Mouse (Mus musculus) yolk sac, embryonic 10.5 days (tissue): ENCODE results near the gene Fat3.

Experiments
- DNase-seq: peaks from one replicate; pipeline ENCODE4 v3.0.0-alpha.2; 2017; ENCODE audit warnings: low spot score

Gene Fat3

DNA sequence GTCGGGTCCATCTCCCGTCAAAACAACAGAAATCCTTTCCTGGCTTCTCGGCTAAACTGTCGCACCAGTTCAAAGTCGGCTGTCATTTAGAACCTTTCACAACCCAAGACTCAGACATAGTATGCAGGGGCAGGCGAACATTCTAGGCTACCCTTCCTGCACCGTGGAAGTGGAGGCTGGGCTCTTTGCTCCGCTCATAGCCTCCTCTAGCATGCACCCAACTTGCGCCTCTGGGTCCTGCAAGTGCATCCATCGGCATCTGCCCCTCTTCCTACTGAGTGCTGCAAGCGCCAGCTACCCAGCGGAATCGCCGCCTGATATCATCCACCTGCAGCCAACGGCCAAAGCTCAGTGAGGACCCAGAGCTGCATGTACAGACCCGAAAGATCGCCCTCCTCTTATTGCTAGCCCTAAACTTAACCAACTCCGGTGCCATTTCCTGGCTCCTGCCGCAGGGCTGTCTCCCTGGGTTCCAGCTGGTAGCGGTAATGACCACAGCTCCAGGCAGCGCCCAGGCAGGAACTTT lies at the start of gene Fat3:
Gene Fat3, minus strand, starts transcription at position 100 of the 526 bp plus-strand sequence.
- peak; percentile 11 for DNase-seq

DNA sequence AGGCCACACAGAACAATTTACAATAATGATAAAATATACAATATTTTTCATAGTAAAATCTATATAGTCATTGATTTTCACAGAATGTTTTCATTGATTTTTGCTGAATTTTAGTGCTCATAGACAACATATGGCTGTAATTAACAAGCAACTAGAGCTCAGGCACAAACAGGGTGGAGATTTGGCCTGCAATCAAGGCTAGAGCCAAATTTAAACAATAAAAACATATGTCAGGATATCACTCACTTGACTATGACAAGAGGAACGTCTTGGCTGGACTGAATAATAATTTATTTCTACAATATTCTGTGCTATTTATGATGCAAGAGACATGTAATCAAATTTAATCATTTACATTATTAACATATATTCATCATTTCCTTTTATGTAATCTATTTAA lies 31.8 kb upstream of the Fat3 start:
- no peak for DNase-seq

DNA sequence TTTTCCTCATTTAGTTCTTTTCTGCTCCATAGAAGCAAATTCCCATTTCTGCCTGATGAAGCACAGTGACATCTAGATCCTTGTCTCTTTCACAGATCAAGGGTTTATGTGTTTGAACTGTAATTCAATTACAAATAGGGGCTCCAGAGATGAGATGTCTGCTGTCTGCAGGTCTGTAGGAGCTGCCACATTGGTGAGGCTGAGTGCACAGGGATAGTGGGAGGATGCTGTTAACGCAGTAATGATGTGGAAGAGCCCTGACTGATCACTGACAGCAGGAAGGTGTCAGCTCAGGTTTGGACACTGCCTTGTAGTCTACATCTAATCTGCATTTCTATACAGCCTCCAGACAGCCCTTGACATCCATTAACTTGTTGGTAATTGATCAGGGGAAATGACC lies 16.5 kb upstream of the Fat3 start:
- DNase-seq: no peak

DNA sequence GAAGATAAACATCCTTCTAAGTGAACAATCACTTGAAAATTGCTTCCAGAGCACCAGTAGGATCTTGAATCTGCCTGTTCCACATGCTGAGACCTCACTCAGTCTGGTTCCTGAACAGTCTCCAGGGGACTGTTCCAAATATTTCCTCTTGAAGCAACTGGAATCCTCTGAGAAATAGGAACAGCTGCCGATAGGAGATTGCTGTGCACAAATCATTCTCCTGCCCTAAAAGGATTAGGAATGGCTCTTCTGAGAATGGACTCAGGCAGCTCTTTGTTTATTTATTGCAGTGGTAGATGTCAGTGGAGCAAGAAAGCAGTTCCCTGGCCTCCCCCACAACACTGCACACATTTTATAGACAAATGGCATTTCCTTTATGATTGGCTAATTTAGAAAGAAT lies 10.9 kb upstream of the Fat3 start:
- no peak for DNase-seq

DNA sequence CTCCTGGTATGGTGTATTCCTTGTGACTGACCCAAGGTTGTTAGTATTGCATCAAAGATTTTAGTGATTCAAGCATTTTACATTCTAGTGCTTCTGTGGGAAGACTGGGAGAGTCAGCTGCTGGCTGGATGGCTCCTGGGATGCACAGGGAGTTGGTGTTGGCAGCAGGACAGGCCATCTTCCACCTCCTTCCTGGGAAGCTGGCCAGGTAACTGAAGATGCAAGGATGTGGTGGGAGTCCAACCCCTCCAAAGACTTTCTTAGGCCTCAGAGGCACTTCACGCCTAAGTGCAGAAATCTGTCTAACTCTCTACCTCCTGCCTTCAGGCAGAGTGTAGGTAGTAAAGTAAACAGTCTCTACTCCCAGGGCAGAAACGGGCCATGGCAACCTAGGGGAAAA lies 2.7 kb upstream of the Fat3 start:
- no peak for DNase-seq

DNA sequence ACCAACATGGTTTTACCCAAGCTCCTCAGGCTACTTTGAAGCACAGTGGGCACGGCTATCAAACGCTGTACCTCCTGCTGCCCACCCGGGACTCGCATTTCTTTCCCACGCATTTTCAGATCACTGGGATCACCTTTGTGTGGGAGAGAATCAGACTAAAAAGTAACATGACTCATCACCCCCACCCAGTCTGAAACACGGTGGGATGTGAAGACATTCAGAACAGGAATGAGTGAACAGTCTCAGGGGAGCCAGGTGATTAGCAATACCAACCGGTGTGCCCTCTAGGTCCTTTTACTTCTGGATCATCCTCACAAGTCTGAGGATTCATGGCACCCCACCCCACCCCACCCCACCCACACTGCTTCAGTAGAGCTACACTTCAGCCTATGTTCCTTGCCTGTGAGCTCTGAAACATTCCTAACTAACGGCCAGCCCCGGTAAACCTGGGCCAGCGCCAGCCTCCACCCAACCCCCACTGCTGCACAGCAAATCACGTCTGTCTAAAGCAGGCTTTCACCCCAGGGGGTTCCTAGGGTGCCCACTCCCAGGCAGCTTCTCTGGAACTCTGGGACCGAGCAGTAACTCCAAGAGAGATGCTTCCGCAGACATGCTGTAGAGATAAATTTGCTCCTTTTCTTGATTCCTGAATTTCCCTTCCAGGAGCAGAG lies 1.7 kb upstream of the Fat3 start:
- DNase-seq: no peak

DNA sequence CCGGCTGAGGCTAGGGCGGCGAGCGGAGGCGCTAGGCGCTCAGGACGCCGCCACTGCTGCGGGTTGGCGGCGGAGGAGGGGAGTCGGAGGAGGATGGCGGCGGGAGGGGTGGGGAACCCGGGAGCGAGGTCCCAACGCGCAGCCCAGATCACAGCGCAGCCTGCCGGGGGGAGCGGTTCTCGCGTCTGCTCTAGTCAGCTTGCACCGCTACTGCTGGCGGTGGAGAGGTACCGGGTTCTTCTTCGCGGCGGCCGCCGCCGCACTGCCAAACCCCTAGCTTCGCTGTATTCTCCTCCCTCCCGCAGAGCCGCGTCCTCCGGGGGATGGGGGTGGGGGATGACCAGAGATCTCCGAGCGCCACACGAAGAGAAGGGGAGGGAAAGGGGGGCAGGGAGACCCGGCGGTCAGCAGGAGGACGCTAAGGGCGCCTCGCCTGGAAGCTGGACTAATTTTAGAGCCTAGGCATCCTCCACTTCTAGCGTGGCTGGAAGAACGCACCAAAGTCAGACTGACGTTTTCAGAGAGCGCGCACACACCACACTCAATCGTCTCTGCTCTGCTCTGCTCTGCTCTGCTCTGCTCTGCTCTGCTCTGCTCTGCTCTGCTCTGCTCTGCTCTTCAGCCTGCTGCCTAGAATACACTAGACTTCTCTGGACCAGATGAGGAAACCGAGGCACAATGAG lies 1.0 kb upstream of the Fat3 start:
- DNase-seq: peak; percentile 48

DNA sequence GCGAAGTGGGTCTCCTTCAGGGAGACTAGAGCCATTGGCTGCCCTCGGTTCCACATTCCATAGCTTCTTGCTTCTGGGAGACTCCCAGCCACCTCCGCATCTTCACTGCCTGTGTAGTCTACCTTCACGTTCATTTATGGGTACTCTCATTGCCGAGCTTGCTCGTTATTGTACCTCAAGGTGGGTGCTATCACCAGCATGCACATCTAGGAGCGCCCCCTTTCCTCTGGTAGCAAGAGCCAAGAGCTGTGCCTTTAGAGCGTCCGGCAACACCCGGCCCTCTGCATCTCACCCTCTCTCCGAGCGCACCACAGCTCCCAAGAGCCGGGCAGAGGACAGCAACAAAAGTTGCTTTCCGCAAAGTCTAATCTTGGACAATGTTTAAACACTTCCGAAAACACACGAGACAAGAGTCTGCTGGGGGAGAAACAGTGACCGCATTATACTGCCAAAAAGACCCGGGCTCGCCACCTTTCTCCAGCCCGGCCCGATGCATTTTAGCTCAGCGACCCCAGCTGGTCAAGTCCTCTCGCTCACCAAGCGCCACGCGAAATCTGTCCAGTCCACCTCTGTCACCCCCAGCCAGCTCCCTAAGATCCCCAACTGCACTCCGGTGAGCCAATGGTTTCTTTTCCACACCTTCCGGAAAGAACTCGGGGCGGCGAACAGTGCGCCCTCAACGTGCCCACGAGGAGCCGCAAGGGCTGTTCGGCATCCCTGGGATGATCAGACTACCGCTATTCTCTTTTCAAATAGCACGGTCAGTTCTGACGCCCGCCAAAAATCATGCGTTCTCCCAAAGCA lies 501 bp downstream of the Fat3 start:
- peak; percentile 43 for DNase-seq

DNA sequence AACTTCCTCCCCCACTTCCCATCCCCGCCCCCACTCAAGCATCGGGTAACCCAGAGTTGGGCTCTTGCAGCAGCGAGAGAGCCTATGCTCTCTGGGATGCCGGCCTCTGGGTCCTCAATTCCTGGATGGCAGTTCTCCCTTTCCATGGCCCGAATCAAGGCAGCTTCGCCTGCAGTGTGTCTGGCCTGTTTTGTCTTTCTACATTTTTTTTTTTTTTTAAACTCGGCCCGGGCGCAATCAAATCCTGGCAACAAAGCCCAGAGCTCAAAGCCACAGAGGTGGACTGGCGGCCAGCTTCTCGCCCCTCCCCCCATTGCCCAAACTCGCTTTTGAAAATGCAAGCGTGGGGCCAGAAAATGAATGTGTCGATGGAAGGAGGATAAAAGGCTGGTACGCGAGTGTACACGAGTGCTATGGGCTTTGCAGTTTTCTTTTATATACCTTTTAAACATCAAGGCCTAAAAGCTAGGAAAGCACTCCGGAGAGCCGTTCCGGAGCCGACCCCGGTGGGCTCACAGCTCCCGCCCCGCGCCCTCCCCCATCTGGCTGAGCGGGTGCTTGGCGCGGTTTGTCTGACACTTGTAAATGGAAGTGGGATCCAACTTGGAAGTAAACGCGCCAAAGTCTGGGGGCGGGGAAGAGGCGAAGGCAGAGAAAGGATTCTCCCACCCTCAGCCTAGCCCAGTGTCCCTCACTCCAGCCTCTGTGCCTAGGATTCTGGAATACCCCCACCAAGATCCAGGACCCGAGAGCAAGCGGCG lies 1.3 kb downstream of the Fat3 start:
- DNase-seq: peak; percentile 26

DNA sequence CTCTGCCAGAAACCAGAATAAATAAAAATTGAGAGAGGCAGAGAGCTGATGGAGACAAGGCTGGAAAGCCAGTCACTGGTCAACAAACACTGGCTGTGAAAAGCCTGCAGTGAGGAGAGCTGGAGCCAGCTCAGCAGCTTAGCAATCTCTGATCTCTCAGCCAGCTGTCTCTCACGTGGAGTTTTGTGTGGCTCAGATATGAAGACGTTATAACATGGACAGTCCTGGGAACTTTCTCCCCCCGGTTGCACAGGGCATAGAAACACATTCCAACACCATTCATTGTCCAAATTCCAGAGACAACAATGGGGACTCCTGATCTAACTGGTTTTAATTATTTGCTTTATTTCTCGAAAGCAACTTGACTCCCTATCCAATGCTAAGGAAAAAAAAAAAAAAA lies 2.2 kb downstream of the Fat3 start:
- no peak for DNase-seq

DNA sequence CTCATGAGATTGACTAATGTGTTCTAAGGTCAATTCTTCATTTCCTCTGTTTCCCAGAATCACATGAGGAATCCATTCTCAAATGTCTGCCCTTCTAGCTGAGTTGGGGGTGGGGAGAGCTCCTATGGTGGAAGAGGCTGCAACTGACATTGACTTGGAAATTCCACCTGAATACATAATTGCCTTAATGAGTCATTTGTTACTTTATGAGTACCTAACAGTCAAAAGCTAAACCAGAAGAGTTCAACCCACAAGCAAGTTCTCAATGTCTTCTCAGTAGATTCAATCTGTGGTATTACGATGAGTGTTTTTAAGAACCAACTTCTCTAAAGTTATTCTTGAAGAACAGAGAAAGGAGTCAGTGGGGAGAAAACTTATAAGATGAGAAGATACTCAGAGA lies 3.7 kb downstream of the Fat3 start:
- DNase-seq: no peak

DNA sequence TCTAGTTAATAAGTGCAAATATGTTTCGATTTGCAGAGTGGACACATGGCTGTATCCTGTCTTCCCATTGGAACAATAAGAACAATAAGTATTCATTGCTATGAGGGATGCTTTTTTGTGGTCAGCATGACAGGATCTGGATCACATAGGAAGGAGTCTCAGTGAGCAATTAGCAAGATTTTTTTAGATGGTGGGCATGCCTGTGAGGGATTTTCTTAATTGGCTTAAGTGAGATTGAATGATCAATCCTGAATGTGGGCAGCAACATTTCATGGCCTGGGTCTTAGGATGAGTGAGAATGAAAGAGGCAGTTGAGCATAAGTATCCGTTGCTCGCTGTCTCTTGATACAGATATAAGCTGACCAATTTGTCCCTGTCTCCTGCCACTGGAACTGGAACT lies 4.8 kb downstream of the Fat3 start:
- no peak for DNase-seq

DNA sequence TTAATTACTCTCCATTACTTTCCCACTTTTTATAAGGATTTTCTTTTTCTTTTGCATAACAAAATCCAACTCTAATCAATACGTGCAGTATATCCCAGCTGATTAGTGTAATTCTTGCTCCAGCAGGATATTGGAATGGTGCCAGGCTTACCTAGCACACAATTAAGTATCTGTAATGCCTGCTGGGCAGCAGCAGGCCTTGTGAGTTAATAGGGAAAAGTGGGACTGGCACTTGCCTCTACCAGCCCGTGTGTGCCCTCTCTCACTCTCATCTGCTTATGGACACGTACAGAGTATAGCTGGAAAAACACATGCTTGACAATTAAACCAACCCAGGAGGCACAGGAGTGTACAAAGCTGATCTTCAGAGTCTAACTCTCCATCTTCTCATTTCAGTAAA lies 11.4 kb downstream of the Fat3 start:
- no peak for DNase-seq

DNA sequence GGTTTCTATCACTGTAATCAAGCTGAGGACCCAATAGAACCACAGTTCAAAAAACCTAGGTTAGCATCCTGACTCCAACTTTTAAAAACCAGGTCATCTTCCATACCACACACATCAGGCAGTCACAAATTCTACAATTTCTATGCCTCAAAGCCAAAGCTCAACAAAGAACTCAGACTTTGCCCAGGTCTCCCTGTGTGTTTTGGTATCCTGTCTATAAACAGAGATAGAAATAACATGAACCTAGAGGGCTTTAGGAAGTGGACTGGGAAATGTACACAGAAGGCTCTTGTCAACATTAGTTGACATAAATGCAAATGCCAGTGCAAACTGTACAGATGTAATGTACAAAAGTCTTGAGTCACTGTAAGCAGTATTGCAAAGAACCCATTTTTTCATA lies 13.5 kb downstream of the Fat3 start:
- DNase-seq: no peak

DNA sequence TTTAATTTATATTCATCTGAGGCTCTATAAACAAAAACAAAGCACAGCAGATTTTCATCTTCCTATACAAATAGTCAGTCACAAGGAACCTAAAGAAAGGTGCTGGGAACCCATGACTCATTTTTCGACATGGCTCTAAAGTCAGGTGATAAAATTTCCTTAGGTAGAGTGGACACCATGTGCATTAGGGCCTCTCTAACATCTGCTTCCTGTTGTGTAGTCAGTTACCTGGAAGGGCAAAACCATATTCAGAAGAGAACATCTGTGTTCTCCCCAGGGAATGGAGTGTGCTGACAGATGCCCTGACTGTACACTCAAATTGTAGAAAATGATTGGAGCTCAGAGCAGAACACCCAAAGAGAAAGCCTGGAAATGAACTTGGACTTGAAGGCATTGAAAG lies 14.9 kb downstream of the Fat3 start:
- DNase-seq: no peak

DNA sequence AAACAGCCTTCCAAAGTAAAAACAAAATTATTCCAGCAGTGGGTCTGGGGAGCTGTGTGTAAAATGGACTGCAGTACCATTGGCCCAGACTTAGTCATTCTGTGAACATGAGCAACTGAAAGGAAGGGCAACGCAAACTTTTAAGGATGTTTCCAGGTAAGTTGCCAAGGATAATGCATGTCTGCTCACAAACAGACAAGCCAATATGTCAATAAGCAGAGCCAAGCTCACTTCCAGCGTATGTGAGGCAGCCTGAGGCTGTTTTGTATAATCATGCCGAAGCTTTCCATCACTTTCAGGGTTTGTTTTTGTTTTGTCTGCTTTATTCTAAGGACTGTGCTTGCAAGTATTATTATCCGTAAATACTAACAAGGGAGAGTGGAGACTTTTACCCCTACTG lies 15.9 kb downstream of the Fat3 start:
- DNase-seq: no peak

DNA sequence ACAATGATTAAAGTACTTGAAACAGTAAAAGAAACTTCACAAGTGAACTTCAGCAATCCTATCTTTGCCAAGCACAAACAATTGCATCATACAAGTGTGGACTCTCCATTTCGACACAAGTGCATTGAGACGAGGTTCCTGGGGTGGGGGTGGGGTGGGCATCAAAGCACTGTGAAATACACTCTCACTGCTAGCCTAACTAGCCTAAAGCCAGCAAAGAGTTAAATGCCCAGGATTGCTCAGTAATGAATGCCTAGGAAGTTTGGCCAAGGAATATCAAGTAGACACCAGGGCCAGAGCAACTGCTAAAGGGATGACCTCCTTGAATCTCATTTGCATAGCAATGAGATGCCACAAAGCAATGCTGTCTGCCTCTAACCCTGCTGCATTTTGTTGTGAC lies 16.3 kb downstream of the Fat3 start:
- no peak for DNase-seq

DNA sequence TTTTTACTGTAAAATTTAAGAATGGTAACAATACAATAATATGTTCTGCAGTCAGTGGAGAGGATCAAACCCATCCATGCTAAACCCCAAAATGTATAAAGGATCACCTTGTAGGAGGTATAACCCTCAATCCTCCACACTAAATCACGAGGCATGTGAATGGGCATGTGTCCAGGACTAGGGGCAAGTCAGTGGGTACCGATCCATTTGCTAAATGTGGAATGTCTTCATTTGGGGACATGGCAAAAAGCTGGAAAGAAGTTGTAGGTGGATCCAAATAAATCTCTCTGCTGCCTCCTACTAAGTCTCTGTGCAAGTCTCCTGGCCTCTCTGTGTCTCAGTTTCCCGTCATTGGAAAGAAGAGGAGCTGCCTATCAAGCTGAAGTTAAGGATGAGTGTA lies 39.6 kb downstream of the Fat3 start:
- DNase-seq: no peak

DNA sequence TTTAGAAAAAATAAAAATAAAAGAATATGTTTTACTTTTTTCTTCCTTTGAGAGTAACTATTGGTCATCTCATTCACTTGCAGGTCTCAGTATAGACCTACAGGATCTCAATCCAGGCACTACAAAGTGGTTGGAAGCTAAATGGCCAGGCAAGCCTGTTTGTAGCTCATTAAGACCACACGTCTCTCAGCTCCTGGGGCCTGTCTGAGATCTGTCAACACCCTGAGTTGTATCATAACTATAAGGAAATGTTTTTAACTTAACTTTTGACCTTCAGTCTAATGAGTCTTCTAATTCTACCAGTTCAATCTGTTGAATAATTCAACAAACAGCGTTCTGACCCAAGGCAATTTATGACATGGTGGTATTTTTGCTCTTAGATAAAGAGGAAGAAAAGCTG lies 40.5 kb downstream of the Fat3 start:
- no peak for DNase-seq

DNA sequence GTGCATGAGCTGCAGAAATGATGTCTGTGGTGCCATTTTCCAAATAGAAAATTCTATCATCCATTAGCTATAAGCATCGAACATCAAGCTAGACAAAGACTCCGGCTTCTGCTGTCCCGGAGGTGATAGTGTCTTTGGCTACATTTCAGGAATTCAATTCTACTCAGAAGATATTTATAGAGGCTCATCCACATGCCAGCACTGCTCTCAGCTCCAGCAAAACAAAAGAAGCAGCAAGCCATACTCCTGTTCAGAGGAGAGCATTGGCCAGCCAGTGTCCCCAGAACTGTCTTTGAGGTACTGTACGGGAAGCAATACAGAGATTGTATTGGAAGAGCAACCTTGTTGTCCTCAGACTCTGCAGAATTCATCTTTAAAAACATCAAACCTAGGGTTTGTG lies 59.2 kb downstream of the Fat3 start:
- DNase-seq: no peak

DNA sequence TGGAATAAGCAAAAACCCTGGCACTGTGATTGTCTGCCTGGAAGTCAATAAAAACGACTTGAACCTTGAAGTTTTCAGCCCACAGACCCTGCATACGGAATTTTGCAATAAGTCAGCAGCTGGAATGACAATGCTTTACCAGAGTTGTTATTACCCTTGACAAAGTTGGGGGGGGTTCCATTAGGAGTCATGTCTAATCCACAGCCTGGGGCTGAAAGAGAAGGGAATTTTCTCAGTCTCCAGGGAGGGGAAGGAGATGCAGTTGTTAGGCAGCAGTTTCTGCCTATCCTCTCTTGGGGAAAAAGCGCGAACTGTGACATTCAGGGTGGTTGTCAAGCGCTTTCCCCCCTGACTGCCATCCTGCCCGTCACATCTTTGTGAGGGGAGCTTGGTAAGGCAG lies 60.4 kb downstream of the Fat3 start:
- DNase-seq: no peak

DNA sequence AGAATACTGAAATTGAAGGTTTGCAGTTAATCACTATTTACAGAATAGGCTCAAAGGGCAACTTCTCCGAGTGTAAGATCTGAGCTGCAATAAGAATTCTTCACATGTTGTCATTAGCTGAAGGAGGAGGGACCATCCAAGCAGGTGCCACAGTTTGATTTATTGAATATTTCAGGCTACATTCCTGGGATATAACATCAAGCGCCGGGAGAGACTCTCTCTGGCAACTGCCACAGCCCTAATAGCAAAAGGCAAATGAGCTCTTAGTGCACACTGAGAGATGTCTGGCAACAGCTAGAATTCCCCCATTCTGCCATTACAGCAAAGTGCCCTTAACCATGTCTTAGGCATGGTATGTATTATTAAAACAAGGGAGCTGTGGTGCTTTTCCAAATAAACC lies 61.1 kb downstream of the Fat3 start:
- no peak for DNase-seq
